Mouse (Mus musculus) embryonic facial prominence, embryonic 10.5 days (tissue): ENCODE measurements around the gene Hivep3. TPM values are rescaled to one million over a fixed set of nuclear protein-coding genes. Genes with fewer than 3 reads are reported as not detected.

Source experiments
- DNase-seq: peaks from one replicate; pipeline ENCODE4 v3.0.0-alpha.2; 2017; ENCODE audit warnings: low spot score
- H3K27ac ChIP-seq: fragments of 300-500 bp; sonication (generic); replicated peaks from 2 replicates; pipeline ENCODE4 v1.5.1; 2016; ENCODE audit warnings: mild to moderate bottlenecking
- H3K27me3 ChIP-seq: fragments of 300-500 bp; sonication (generic); replicated peaks from 2 replicates; pipeline ENCODE4 v1.6.1; 2016; ENCODE audit warnings: low read depth, mild to moderate bottlenecking; ENCODE audit not compliant: poor library complexity, severe bottlenecking
- H3K36me3 ChIP-seq: fragments of 300-500 bp; sonication (generic); replicated peaks from 2 replicates; pipeline ENCODE4 v1.6.1; 2016; ENCODE audit warnings: mild to moderate bottlenecking, moderate library complexity
- H3K4me1 ChIP-seq: fragments of 300-500 bp; sonication (generic); 2 replicates; pipeline ENCODE4 v1.6.1; 2016
- H3K4me3 ChIP-seq: fragments of 300-500 bp; sonication (generic); 2 replicates; pipeline ENCODE4 v1.5.1; 2016; ENCODE audit warnings: mild to moderate bottlenecking, moderate library complexity
- H3K9me3 ChIP-seq: fragments of 300-500 bp; sonication (generic); 2 replicates; pipeline ENCODE4 v1.6.1; 2016; ENCODE audit warnings: mild to moderate bottlenecking
- whole genome bisulfite sequencing: fragments of 180-500 bp; shearing (Covaris S2); methylation state at CpG from one replicate; pipeline ENCODE4 v1.1.7; 2016; 5-methylcytosine and 5-hydroxymethylcytosine counted together
- polyA plus RNA-seq: library from polyadenylated mRNA; unstranded; fragments of >200 nt; fragmentation: Nextera tagmentation; extraction: Ambion mirVana; gene quantifications from 2 replicates; pipeline ENCODE4 v1.2.1, GENCODE M21; 2016

Hivep3 gene
- polyA plus RNA-seq, 1 experiment from 2014 or later: 1.5 TPM

- Histone ChIP-seq H3K36me3 (no peaks in the 10 kb centered on the region), H3K27me3 (no peaks in the 10 kb centered on the region), H3K4me1 (no peaks in the 10 kb centered on the region), H3K9me3 (no peaks in the 10 kb centered on the region), H3K4me3 (no peak overlapping the region), H3K27ac (no peak overlapping the region)
- WGBS: 88% methylated on average over 1 of the region's 1 CpGs
- no peak for DNase-seq
These were observed 382.7 kb downstream of the Hivep3 start for GRCm38 (mm10) chr4:120116312-120116711.

- H3K4me3 ChIP-seq: no peak overlapping the region
- peak; percentile 61 for DNase-seq
- H3K4me1 ChIP-seq: no peaks in the 10 kb centered on the region
- H3K27ac ChIP-seq: no peak overlapping the region
- H3K9me3 ChIP-seq: no peaks in the 10 kb centered on the region
- H3K36me3 ChIP-seq: no peaks in the 10 kb centered on the region
- 35% methylated on average over 8 of the region's 8 CpGs for WGBS
- no peaks in the 10 kb centered on the region for H3K27me3 ChIP-seq
These were observed 386.7 kb downstream of the Hivep3 start for GRCm38 (mm10) chr4:120120276-120120675.

GRCm38 (mm10) chr4:120124656-120125055 lies 391.1 kb downstream of the Hivep3 start:
- no peak for DNase-seq
- no peaks in the 10 kb centered on the region for H3K4me1 ChIP-seq
- no peaks in the 10 kb centered on the region for H3K27me3 ChIP-seq
- no peak overlapping the region for H3K4me3 ChIP-seq
- no peaks in the 10 kb centered on the region for H3K36me3 ChIP-seq
- WGBS: 85% methylated on average over 6 of the region's 6 CpGs
- H3K9me3 ChIP-seq: no peaks in the 10 kb centered on the region
- no peak overlapping the region for H3K27ac ChIP-seq

- no peak overlapping the region for H3K27ac ChIP-seq
- H3K4me1 ChIP-seq: peaks cover 7% of the 10 kb centered on the region
- H3K4me3 ChIP-seq: no peak overlapping the region
- H3K36me3 ChIP-seq: no peaks in the 10 kb centered on the region
- WGBS: 92% methylated on average over 6 of the region's 6 CpGs
- no peaks in the 10 kb centered on the region for H3K27me3 ChIP-seq
- H3K9me3 ChIP-seq: no peaks in the 10 kb centered on the region
- DNase-seq: no peak
These were observed 392.5 kb downstream of the Hivep3 start for GRCm38 (mm10) chr4:120126047-120126446.

- Histone ChIP-seq H3K9me3 (no peaks in the 10 kb centered on the region), H3K27me3 (no peaks in the 10 kb centered on the region), H3K4me3 (no peak overlapping the region), H3K4me1 (peaks cover 16% of the 10 kb centered on the region), H3K36me3 (no peaks in the 10 kb centered on the region), H3K27ac (no peak overlapping the region)
- 78% methylated on average over 3 of the region's 3 CpGs for WGBS
- no peak for DNase-seq
These were observed 393.7 kb downstream of the Hivep3 start for GRCm38 (mm10) chr4:120127333-120127732.

- H3K27me3 ChIP-seq: no peaks in the 10 kb centered on the region
- H3K36me3 ChIP-seq: no peaks in the 10 kb centered on the region
- 83% methylated on average over 4 of the region's 4 CpGs for WGBS
- H3K9me3 ChIP-seq: no peaks in the 10 kb centered on the region
- no peak overlapping the region for H3K27ac ChIP-seq
- no peak for DNase-seq
- H3K4me3 ChIP-seq: no peak overlapping the region
- peaks cover 16% of the 10 kb centered on the region for H3K4me1 ChIP-seq
These were observed 394.4 kb downstream of the Hivep3 start for GRCm38 (mm10) chr4:120128033-120128432.

- WGBS: 52% methylated on average over 4 of the region's 4 CpGs
- H3K9me3 ChIP-seq: no peaks in the 10 kb centered on the region
- no peak overlapping the region for H3K27ac ChIP-seq
- no peak overlapping the region for H3K4me3 ChIP-seq
- H3K4me1 ChIP-seq: peaks cover 22% of the 10 kb centered on the region
- no peaks in the 10 kb centered on the region for H3K36me3 ChIP-seq
- H3K27me3 ChIP-seq: no peaks in the 10 kb centered on the region
- peak; percentile 68 for DNase-seq
These were observed 395.8 kb downstream of the Hivep3 start for GRCm38 (mm10) chr4:120129233-120129885.

GRCm38 (mm10) chr4:120130926-120131325 lies 397.3 kb downstream of the Hivep3 start:
- Histone ChIP-seq H3K27ac (no peak overlapping the region), H3K4me3 (no peak overlapping the region), H3K4me1 (peaks cover 22% of the 10 kb centered on the region), H3K9me3 (no peaks in the 10 kb centered on the region), H3K27me3 (no peaks in the 10 kb centered on the region), H3K36me3 (no peaks in the 10 kb centered on the region)
- DNase-seq: peak; percentile 17
- 40% methylated on average over 4 of the region's 4 CpGs for WGBS

- Histone ChIP-seq H3K4me3 (no peak overlapping the region), H3K27me3 (no peaks in the 10 kb centered on the region), H3K36me3 (no peaks in the 10 kb centered on the region), H3K27ac (no peak overlapping the region), H3K4me1 (peaks cover 22% of the 10 kb centered on the region), H3K9me3 (no peaks in the 10 kb centered on the region)
- no peak for DNase-seq
- WGBS: 83% methylated on average over 24 of the region's 24 CpGs
These were observed 398.0 kb downstream of the Hivep3 start for GRCm38 (mm10) chr4:120131441-120132220.

GRCm38 (mm10) chr4:120134223-120134622 lies 400.6 kb downstream of the Hivep3 start:
- WGBS: 84% methylated on average over 6 of the region's 6 CpGs
- Histone ChIP-seq H3K4me1 (peaks cover 22% of the 10 kb centered on the region), H3K27me3 (no peaks in the 10 kb centered on the region), H3K4me3 (no peak overlapping the region), H3K36me3 (no peaks in the 10 kb centered on the region), H3K27ac (peak overlapping the region; percentile 25; the same call in 1 of the 2 replicates), H3K9me3 (no peaks in the 10 kb centered on the region)
- DNase-seq: no peak

GRCm38 (mm10) chr4:120141810-120142209 lies 408.2 kb downstream of the Hivep3 start:
- H3K36me3 ChIP-seq: no peaks in the 10 kb centered on the region
- H3K4me3 ChIP-seq: no peak overlapping the region
- H3K9me3 ChIP-seq: no peaks in the 10 kb centered on the region
- H3K27me3 ChIP-seq: no peaks in the 10 kb centered on the region; the same call in 1 of the 2 replicates
- no peaks in the 10 kb centered on the region; the same call in 1 of the 2 replicates for H3K4me1 ChIP-seq
- 69% methylated on average over 1 of the region's 1 CpGs for WGBS
- H3K27ac ChIP-seq: no peak overlapping the region
- DNase-seq: no peak

- Histone ChIP-seq H3K27me3 (peaks cover 7% of the 10 kb centered on the region), H3K27ac (no peak overlapping the region), H3K36me3 (no peaks in the 10 kb centered on the region), H3K9me3 (no peaks in the 10 kb centered on the region), H3K4me3 (no peak overlapping the region), H3K4me1 (no peaks in the 10 kb centered on the region; the same call in 1 of the 2 replicates)
- DNase-seq: no peak
- 86% methylated on average over 9 of the region's 9 CpGs for WGBS
These were observed 409.3 kb downstream of the Hivep3 start for GRCm38 (mm10) chr4:120142905-120143304.

- peaks cover 22% of the 10 kb centered on the region for H3K27me3 ChIP-seq
These were observed 410.8 kb downstream of the Hivep3 start for GRCm38 (mm10) chr4:120144343-120144742.

More at GRCm38 (mm10) chr4:120144343-120144742, 410.8 kb downstream of the Hivep3 start:
- DNase-seq: no peak
- 85% methylated on average over 5 of the region's 5 CpGs for WGBS
- H3K27ac ChIP-seq: no peak overlapping the region
- peaks cover 14% of the 10 kb centered on the region for H3K4me1 ChIP-seq
- no peaks in the 10 kb centered on the region for H3K9me3 ChIP-seq
- H3K36me3 ChIP-seq: no peaks in the 10 kb centered on the region
- no peak overlapping the region for H3K4me3 ChIP-seq
